Mouse (Mus musculus): ENCODE measurements around the gene Cep170b. TPM values are rescaled to one million over a fixed set of nuclear protein-coding genes. Genes with fewer than 3 reads are reported as not detected.

The Cep170b gene
- polyA plus RNA-seq, 1 experiment: 22.8 TPM

- Histone ChIP-seq H3K4me1 (replicated peaks; ENCODE audit: control insufficient read depth, insufficient read depth, low read length) (no peaks in the 10 kb centered on the region), H3K27ac (ENCODE audit: control insufficient read depth, insufficient read depth, low read length) (no peak overlapping the region), H3K27me3 (ENCODE audit: control insufficient read depth, insufficient read depth, low read length) (no peaks in the 10 kb centered on the region), H3K36me3 (ENCODE audit: control insufficient read depth, insufficient read depth, low read length) (no peaks in the 10 kb centered on the region), H3K4me3 (ENCODE audit: control insufficient read depth, insufficient read depth, low read length) (no peak overlapping the region)
- DNase-seq: no peak
- no peak for TF ChIP-seq CTCF (IDR thresholded peaks at IDR 0.05; ENCODE audit: borderline replicate concordance, control insufficient read depth, extremely low read depth, insufficient read depth, low read length, poor library complexity)
- 98% methylated on average over 2 of the region's 2 CpGs for WGBS
Observed at GRCm38 (mm10) chr12:112769751-112770150, 49.5 kb downstream of the Cep170b start.

- 89% methylated on average over 4 of the region's 4 CpGs for WGBS
- no peak for DNase-seq
- Histone ChIP-seq H3K36me3 (ENCODE audit: control insufficient read depth, insufficient read depth, low read length) (no peaks in the 10 kb centered on the region), H3K4me3 (ENCODE audit: control insufficient read depth, insufficient read depth, low read length) (no peak overlapping the region), H3K27ac (ENCODE audit: control insufficient read depth, insufficient read depth, low read length) (no peak overlapping the region), H3K27me3 (ENCODE audit: control insufficient read depth, insufficient read depth, low read length) (no peaks in the 10 kb centered on the region), H3K4me1 (replicated peaks; ENCODE audit: control insufficient read depth, insufficient read depth, low read length) (no peaks in the 10 kb centered on the region)
- TF ChIP-seq POLR2A (IDR thresholded peaks at IDR 0.05; ENCODE audit: control insufficient read depth, extremely low read depth, insufficient read depth, low read length, poor library complexity) (no peak), CTCF (IDR thresholded peaks at IDR 0.05; ENCODE audit: borderline replicate concordance, control insufficient read depth, extremely low read depth, insufficient read depth, low read length, poor library complexity) (no peak)
Observed at GRCm38 (mm10) chr12:112770396-112770795, 50.1 kb downstream of the Cep170b start.

- 94% methylated on average over 14 of the region's 14 CpGs for WGBS
- no peak overlapping the region for H3K4me3 ChIP-seq (ENCODE audit: control insufficient read depth, insufficient read depth, low read length)
- no peak for DNase-seq
- H3K27ac ChIP-seq (ENCODE audit: control insufficient read depth, insufficient read depth, low read length): no peak overlapping the region
- no peaks in the 10 kb centered on the region for H3K4me1 ChIP-seq (replicated peaks; ENCODE audit: control insufficient read depth, insufficient read depth, low read length)
- H3K36me3 ChIP-seq (ENCODE audit: control insufficient read depth, insufficient read depth, low read length): no peaks in the 10 kb centered on the region
- TF ChIP-seq POLR2A (IDR thresholded peaks at IDR 0.05; ENCODE audit: control insufficient read depth, extremely low read depth, insufficient read depth, low read length, poor library complexity): no peak
- no peak for TF ChIP-seq CTCF (IDR thresholded peaks at IDR 0.05; ENCODE audit: borderline replicate concordance, control insufficient read depth, extremely low read depth, insufficient read depth, low read length, poor library complexity)
- no peaks in the 10 kb centered on the region for H3K27me3 ChIP-seq (ENCODE audit: control insufficient read depth, insufficient read depth, low read length)
Observed at GRCm38 (mm10) chr12:112772306-112772705, 52.1 kb downstream of the Cep170b start.

- H3K4me3 ChIP-seq (ENCODE audit: control insufficient read depth, insufficient read depth, low read length): no peak overlapping the region
- H3K4me1 ChIP-seq (replicated peaks; ENCODE audit: control insufficient read depth, insufficient read depth, low read length): no peaks in the 10 kb centered on the region
- no peak overlapping the region for H3K27ac ChIP-seq (ENCODE audit: control insufficient read depth, insufficient read depth, low read length)
- no peaks in the 10 kb centered on the region for H3K27me3 ChIP-seq (ENCODE audit: control insufficient read depth, insufficient read depth, low read length)
- 85% methylated on average over 9 of the region's 9 CpGs for WGBS
- TF ChIP-seq CTCF (IDR thresholded peaks at IDR 0.05; ENCODE audit: borderline replicate concordance, control insufficient read depth, extremely low read depth, insufficient read depth, low read length, poor library complexity): no peak
- DNase-seq: no peak
- no peaks in the 10 kb centered on the region for H3K36me3 ChIP-seq (ENCODE audit: control insufficient read depth, insufficient read depth, low read length)
Observed at GRCm38 (mm10) chr12:112773366-112773765, 53.1 kb downstream of the Cep170b start.

- no peak for DNase-seq
- Histone ChIP-seq H3K36me3 (ENCODE audit: control insufficient read depth, insufficient read depth, low read length) (no peaks in the 10 kb centered on the region), H3K4me3 (ENCODE audit: control insufficient read depth, insufficient read depth, low read length) (no peak overlapping the region), H3K27me3 (ENCODE audit: control insufficient read depth, insufficient read depth, low read length) (no peaks in the 10 kb centered on the region), H3K4me1 (replicated peaks; ENCODE audit: control insufficient read depth, insufficient read depth, low read length) (no peaks in the 10 kb centered on the region), H3K27ac (ENCODE audit: control insufficient read depth, insufficient read depth, low read length) (no peak overlapping the region)
- 68% methylated on average over 6 of the region's 6 CpGs for WGBS
- no peak for TF ChIP-seq CTCF (IDR thresholded peaks at IDR 0.05; ENCODE audit: borderline replicate concordance, control insufficient read depth, extremely low read depth, insufficient read depth, low read length, poor library complexity)
Observed at GRCm38 (mm10) chr12:112774026-112774425, 53.8 kb downstream of the Cep170b start.

GRCm38 (mm10) chr12:112774481-112774880, 54.2 kb downstream of the Cep170b start:
- no peaks in the 10 kb centered on the region for H3K36me3 ChIP-seq (ENCODE audit: control insufficient read depth, insufficient read depth, low read length)
- TF ChIP-seq CTCF (IDR thresholded peaks at IDR 0.05; ENCODE audit: borderline replicate concordance, control insufficient read depth, extremely low read depth, insufficient read depth, low read length, poor library complexity) (no peak), POLR2A (IDR thresholded peaks at IDR 0.05; ENCODE audit: control insufficient read depth, extremely low read depth, insufficient read depth, low read length, poor library complexity) (no peak)
- WGBS: 94% methylated on average over 10 of the region's 10 CpGs
- H3K4me3 ChIP-seq (ENCODE audit: control insufficient read depth, insufficient read depth, low read length): no peak overlapping the region
- no peak for DNase-seq
- H3K4me1 ChIP-seq (replicated peaks; ENCODE audit: control insufficient read depth, insufficient read depth, low read length): no peaks in the 10 kb centered on the region
- H3K27ac ChIP-seq (ENCODE audit: control insufficient read depth, insufficient read depth, low read length): no peak overlapping the region
- H3K27me3 ChIP-seq (ENCODE audit: control insufficient read depth, insufficient read depth, low read length): no peaks in the 10 kb centered on the region

- WGBS: 90% methylated on average over 8 of the region's 8 CpGs
- Histone ChIP-seq H3K27me3 (ENCODE audit: control insufficient read depth, insufficient read depth, low read length) (no peaks in the 10 kb centered on the region), H3K27ac (ENCODE audit: control insufficient read depth, insufficient read depth, low read length) (no peak overlapping the region), H3K4me3 (ENCODE audit: control insufficient read depth, insufficient read depth, low read length) (no peak overlapping the region), H3K4me1 (replicated peaks; ENCODE audit: control insufficient read depth, insufficient read depth, low read length) (0 out of 2 replicates have a peak, but pooled peaks cover 2% of the 10 kb centered on the region), H3K36me3 (ENCODE audit: control insufficient read depth, insufficient read depth, low read length) (no peaks in the 10 kb centered on the region)
- TF ChIP-seq CTCF (IDR thresholded peaks at IDR 0.05; ENCODE audit: borderline replicate concordance, control insufficient read depth, extremely low read depth, insufficient read depth, low read length, poor library complexity): no peak
- no peak for TF ChIP-seq POLR2A (IDR thresholded peaks at IDR 0.05; ENCODE audit: control insufficient read depth, extremely low read depth, insufficient read depth, low read length, poor library complexity)
- DNase-seq: no peak
Observed at GRCm38 (mm10) chr12:112791026-112791425, 70.8 kb downstream of the Cep170b start.
